Mouse (Mus musculus): ENCODE results near the gene Wdr76.

DNA sequence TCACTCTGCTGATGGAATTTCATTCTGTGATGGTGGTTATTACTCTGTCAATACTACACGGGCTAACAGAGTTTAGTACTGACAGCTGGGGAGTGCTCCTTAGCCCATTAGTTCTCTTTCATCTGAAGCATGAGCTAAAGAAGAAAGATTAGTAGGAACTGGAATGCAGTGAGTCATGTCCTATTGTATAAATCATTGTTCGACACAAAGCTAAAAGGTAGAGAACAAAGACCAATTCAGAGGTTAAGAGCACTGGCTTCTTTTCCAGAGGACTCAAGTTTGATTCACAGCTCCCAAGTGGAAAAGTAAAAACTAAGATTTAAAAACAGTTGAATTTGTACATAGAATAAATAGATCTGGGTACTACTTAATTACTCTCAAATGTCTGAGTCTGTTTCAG, 46.5 kb upstream of the Wdr76 start:
- TF ChIP-seq POLR2A (IDR thresholded peaks at IDR 0.05; ENCODE audit: borderline replicate concordance, extremely low read depth, insufficient read depth, insufficient read length, poor library complexity, severe bottlenecking): no peak
- no peak for TF ChIP-seq CTCF (IDR thresholded peaks at IDR 0.05; ENCODE audit: borderline replicate concordance, extremely low read depth, insufficient read depth, insufficient read length)

Data from brain, embryonic 14.5 days (tissue).